Mouse (Mus musculus) thymus, postnatal 36 days (tissue): Measurements from ENCODE around the gene Rpp14.
A peak's percentile ranks its signal among the peaks of the same experiment; 100 is the strongest.

Experiments used
- DNase-seq, 2 experiments: peaks; one replicate each; pipeline ENCODE4 v3.0.0; 2022; ENCODE audit warnings: mixed read lengths in 2 of 2

Gene Rpp14

DNA sequence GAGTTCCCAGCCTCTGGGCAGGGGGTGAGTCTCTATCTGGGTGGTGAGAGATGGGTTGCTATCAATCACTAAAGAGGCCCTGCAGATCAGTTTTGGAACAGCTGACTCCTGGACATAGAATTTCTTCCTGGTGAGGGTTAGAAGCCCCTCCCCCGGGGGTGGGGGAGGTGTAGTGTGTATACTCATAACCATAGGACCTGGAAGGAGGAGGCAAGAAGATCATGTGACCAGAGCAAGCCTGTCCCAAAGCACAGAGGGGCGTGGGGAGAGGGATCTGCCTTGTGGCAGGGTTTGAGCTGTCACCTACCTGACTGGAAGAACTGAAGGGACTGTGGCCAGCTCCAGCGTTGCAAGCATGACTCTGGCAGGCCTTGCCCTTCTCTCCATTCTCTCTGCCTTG is 18.1 kb upstream of the Rpp14 start:
- DNase-seq = no peak

DNA sequence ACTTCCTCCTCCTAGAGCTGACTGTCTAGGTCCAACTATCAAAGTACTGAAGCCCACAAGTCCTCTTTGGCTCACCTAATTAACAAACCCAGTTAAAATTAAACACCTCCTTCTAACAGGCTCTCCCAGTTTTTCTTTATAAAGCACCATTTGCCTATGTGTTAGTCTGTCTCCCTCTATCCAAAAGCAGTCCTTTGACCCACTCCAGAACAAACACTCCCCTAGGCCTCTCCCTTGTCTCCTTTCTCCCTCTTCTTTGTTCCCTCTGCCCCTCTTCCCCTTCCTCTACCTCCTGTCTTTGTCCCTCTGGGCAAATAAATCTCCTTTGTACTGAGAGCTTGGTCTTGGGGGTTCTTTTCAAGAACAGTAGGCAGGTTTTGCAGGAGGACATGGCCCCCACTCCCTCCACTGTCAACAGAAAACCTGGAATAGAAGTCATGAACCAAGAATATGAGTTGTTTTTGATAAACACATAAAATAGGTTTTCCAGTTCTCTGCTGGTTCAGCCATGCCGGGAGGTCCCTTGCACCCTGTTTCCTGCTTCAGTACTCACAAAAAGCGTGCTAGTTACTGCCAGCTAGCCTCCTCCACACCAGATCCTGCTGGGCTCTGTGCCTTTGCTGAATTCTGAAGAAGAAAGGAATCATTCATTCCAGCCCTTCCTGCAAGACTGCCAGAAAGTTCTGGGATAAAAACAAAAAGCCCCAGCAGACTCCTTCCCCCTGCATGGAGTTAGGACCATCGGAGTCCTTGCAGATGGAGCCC is 17.4 kb upstream of the Rpp14 start:
- DNase-seq = no peak

DNA sequence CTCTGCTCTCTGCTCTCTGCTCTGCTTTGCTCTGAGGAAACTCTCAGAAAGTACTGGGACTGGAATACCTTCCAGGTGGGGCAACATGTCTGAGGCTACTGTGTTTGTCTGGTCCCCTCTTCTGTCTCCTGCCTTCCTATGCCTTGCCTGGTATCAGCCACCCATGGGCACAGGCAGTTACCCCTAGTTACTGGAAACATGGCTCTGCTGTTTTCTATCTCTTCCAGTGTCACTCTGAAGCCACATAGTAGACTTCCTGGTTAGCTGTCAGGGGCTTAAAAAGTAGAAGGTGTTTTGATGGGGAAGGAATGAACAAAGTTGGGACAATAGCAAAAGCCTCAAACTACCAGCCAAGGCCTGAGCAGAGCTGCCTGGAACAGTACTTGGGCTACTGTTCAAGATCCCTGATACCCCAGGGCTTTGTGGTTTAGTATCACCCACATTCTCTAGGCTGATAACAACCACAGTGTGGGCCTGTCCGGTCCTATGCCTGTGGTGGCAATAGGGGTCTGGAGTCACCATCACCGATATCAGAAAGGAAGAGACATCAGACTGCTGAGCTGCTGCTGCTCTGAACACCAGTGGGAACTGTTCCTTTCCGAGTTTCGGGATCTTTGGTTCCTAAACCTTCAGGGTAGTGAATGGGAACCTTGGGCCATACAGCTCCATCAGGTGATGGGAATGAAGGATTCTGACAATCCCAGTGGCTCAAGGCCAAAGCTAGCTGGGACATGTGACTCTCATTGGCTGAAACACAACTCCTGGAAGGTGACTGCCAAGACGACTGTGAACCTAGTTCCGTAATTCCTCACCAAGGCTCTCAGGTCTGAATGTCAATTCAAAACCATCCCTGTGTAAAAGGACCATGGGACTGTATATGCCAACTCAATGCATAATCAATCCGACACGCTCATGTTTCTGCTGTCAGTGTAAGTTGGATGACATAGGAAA is 16.1 kb upstream of the Rpp14 start:
- DNase-seq = no peak

DNA sequence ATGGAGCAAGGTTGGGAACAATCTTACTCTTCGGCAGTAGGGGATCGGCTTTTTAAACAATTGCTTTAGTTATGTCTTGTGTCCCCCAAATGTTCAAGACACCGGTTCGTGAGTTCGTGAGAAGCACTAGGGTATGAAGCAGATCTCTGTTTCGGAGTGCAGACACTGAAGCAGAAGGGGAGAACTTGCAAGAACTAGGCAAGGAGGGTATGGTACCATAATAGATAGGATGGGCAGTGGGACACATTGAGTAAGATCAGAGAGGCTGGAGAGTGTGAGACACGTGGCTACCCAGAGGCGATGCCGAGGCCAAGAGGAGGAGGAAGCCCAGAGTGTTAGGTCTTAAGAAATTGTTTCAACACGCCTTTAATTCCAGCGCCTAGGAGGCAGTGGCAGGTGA is 551 bp downstream of the Rpp14 start:
- DNase-seq = peak in 1 of 2 experiments; percentile 12

DNA sequence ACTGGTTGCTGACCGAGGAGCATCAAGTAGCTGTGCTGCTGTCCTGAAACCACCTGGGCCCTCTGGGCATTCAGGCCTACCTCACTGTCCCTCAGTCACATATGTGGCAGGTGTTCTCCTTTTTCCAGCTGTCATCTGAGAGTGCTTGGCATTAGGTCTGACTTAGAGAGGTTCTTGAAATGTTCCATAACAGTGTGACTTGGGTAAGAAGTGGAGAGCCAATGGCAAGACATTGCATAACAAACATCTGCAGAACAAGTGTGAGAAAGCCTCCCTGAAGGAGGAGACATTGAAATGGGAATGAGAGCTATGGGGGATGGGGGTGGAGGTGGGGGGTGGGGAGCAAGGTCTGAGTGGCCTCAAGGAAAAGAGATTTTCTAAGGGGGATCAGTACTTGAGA is 2.8 kb downstream of the Rpp14 start:
- no peak for DNase-seq

DNA sequence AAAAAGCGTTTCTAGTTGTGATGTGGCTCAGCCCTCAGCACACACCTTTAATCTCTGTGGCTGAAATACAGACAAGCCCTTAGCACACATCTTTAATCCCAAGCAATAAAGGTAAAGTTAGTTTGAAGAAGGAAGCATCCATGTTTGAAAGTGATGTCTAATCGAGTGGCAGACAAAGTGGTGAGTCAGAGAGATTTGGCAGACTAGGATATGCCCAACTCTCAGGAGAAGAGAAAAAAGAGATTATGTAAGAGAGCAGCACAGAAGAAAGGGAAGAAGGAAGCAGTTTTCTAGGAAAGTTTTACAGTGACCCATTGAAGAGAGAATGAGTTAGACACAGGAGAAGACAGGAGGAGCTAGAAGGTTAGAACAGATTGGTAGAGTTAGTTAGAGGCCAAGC is 8.8 kb downstream of the Rpp14 start:
- no peak for DNase-seq

DNA sequence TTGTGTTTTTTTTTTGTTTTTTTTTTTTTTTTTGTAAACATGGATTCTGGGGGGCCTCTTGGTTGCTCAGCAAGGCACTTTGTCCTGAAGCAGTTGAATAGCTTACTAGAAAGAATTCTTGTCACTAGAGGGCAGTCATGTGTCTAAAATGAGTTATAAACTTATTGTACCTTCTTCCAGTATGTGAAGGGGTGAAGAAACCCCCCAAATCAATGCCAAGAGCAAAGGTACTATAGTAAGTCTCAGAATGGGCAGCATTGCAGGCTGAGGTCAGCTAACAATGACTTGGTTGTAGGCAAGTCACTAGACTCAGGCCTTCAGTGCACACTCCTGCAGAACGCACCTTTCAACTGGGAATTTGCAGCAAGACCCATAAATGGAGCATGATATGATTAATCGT is 12.4 kb downstream of the Rpp14 start:
- no peak for DNase-seq

DNA sequence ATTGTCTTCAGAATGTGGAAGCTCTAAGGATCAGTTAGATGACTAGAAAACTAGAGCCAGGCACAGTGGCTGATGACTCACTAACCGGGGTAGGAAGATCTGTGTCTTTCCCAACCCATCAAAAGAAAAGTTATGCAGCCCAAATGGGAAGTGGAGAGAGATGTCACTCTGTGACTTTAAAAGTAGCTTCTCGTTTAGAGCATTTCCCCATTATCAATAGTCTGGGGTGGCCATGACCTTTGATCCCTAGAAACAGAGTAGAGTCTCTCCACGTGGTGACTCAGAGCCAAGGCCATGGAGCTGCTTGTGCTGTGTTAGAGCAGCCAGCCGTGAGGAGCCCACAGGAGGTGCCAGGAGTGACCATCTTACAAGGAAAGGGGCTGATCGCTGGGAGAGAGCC is 13.3 kb downstream of the Rpp14 start:
- DNase-seq = no peak

DNA sequence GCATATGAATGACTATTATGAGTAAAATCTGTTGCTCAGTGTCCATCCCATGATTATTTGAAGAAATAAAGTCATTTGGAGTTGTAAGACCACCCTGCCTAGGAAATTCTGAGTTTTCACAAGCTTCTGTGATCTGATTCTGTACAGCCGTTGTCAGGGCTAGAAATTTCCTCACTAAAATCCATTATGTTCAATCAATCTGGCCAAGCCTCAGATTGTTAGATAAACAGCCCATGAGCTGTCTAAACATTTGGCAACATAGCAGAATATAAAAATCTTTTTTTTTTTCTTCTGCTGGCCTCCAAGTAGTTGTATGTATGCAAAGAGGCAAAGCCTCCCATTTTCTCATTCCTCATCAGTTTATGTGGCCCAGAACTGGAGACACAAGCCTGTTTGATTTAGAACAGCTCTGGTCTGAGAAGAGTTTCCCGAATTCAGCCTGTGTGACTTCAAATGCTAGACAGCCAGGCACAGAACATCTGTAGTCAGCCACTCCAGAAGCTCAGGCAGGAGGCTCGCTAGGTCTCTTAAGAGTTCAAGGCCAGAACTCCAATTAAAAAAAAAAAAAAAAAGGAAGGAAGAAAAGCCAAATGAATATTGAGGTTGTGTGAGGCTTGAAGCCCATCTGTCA is 14.9 kb downstream of the Rpp14 start:
- DNase-seq = no peak

DNA sequence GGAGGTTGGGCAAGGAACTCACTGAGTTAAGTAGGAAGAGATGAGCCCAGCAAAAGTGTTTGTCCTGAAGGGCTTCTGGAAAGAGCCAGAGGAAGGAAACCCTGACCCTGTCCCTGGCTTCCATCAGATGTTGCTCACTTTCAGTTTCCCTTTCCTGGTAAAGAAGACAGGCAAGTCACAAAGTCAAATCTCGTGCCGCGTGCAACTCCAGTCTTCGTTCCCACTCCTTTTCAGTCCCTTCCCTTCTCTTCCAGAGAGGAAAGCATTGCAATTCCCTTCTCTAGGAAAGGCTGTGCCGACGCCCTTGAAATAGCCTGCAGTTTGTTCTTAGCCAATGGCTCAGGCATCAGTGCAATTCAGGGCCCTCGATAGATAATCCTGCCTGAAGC is 15.4 kb downstream of the Rpp14 start:
- no peak for DNase-seq

DNA sequence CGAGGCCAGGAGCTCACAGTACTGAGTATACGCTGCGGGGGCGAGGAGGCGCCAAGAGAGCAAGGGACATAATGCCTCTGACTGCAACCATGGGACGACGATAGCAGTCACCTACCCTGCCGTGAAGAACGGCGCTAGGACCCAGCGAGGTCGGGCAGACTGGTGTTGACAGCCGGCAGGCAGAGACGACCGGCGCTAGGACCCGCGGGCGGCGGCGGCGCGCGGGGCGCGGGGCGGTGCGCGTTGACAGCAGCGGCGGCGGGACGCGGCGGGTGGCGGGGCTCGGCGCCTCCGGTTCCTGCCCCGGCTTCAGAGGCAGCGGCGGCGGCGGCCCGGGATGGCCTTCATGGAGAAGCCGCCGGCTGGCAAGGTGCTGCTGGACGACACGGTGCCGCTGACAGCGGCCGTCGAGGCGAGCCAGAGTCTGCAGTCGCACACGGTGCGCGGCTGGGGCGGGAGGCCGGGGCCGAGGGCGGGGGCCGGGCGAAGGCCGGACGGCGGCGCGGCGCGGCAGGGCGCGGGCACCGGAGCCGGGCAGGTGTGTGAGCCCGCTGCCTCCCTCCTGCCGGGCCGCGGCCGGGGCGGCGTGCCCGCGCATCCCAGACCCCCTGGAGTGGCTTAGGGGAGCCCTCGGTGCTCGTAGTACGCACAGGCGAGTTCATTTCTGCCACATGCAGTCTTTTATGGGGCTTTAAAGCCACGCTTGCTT is 18.0 kb downstream of the Rpp14 start, which contains the start of gene Pxk:
Gene Pxk, plus strand, starts transcription at position 234 of the 709 bp plus-strand sequence.
- DNase-seq = peak; percentile 93 to 94

DNA sequence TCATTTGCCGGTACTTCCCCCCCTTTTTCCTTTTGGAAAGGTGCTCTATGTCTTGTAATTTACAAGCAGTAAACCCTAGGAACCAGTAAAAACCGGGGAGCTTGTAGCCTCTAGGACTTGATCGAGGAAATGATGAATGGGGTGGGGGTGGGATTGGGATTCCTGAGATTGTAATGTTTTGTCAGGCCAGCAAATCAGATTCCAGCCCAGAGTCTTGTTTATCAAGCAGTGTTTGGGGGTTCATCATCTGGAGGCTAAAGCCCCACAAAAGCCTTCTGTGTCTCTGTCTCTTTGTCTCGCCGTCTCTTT is 18.5 kb downstream of the Rpp14 start:
- DNase-seq = no peak

DNA sequence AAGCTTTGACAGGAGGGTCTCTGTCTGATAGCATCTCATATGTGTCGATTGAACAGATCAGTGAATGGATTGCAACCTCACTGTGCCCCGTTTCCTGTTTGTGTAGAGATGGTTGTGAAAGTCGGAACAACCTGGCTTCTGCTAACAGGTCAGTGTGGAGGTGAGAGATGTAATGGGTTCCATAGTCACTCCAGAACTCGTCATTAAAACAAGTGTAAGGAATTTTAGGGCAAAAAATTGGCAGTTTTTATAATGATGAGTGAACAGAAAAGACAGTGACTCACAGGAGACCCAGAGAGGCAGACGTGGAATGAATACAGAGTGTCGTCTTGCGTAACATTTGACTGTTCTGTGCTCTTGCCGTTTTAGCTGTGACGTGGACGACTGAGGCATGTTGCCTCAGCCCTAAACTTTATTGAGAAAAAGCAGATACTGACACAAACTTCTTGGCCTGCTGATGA is 19.4 kb downstream of the Rpp14 start:
- DNase-seq = no peak

DNA sequence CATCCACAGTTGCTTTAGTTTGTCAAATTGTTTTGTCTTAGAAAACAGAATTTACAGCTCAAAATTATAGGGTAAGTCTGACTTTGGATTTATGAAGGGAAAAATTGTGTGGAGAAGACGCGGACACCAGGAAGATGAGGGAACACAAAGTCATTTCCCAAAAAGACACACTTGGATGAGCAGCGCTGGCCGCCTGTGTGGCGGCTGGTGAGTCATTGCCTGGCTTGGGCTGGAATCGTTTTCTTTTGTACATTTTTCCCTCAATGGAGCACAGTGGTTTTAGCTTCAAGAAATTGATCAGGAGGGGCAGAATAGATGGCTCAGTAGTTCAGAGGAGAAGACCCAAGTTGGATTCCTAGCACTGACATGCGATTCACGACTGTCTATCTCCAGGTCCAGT is 21.7 kb downstream of the Rpp14 start:
- no peak for DNase-seq

DNA sequence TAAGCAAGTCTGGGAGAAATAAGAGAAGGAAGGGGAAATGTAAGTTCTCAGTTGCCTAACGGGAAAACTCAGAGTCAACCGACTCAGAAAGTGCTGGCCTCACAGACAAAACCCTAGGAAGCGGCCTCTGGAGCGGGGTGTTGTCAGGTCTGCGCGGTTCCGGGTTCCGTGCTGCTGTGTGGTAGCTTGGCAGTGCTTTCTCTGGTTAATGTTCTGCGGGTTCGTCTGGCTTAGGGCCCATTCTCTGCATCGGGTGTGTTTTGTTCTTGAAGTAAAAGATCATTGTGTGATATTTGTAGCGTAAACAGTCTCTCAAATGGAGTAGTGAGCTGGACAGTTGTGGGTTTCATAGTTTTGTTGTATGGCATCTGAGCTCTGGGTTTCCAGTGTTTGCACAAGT is 22.5 kb downstream of the Rpp14 start:
- DNase-seq = no peak

DNA sequence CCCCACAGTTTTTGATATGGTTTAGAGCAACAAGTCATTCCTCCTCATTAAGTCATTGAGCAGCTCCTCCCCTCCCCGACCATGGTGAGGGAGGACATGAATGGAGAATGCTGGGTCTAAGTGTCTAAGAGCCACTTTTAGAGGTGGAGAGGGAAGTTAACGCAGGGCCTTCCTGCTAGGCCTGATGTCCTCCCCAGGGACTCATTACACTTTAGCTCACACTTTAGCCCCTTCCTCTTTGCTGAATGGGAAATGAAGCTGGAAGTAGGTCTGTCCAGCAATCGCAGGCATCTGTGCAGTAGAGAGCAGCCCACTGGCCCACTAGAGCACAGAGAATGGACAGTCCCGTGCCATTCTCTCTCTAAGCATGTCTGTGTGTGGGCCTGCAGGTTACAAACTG is 27.9 kb downstream of the Rpp14 start:
- DNase-seq = no peak

DNA sequence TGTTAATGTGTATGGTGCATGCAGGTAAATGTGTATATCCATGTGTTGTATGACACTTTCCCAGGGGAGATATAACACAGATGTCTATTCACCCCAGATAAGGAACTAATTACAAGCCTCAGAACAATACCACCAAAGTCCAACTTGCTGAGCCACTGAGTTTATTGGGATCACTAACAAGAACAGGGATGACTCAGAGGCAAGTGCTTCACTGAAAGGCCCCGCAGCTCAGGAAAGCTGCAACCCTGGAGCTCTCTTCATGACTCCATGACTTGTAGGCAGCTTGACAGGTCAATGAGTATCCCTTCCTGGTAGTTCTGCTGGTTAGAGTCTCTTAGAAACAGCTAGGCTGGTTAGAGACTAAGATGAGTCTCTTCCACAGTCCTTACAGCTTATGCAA is 28.8 kb downstream of the Rpp14 start:
- no peak for DNase-seq

DNA sequence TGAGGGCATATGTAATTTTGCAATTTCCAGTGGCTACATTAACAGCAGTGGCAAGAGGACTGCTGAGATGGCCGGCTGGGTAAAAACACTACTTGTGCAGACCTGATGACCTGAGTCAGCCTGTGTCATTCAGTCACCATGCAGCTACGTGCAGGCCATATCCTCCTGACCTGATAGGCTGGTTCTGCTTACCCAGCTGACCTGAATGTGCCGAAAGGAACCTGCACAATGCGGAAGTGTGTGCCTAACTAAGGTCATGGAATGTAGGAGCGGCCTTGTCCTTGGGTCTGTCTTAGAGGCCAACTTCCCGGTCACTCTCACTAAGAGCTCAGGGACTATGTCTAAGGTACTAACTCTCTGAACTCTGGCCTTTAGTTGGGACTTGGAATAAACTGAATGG is 31.4 kb downstream of the Rpp14 start:
- no peak for DNase-seq

DNA sequence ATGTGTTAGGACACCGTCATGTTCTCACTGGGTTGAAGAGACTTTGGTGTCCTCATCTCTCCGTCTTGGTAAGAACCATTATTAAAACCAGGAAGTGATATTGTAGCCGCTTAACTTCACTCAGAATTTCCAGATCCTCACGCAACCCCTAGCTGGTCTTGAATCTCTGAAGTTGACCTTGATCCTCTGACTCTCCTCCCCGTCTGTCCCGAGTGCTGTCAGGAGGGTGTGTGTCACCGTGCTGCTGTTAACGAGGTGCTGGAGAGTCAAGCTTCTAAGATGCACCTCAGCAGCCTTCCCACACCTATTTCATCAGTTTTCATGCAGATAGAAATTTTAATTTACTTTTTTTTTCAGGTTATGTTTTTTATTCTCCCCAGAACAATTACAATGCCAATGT is 31.9 kb downstream of the Rpp14 start:
- no peak for DNase-seq

DNA sequence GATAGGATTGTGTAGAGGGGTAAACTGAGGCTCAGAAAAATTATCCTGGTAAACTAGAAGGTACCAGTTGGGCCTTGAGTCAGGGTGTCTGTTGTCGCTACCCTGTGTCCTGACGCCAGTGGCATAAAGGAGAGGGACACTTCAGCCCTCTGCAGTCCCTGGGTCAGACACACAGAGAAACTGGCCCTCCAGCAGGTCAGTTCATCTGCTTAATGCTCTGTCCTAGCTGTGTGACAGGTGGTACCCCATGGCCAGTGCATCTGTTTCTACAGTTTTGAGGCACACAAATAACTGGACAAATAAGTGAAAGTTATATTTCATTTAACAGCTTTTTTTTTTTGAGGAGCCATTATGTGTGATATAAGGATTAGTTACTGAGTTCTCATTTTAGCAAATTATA is 33.4 kb downstream of the Rpp14 start:
- no peak for DNase-seq

DNA sequence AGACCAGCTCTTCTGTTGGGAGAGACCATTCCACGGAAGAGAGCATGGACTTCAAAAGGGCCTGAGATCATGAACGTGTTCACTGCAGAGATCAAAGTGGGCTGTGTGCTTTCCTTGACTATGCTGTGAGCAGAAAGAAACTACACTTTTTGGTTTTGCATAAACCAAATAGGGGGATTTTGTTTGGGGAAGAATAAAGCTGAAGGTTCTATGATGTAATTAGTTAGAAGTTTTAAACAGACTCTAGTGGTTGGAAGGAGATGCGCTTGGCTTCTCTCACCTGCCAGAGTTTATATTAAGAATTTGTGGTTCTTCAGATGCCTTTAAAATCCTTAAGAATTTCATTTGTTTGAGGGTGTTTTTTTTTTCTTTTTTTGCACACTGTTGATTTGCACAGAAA is 34.1 kb downstream of the Rpp14 start:
- no peak for DNase-seq

DNA sequence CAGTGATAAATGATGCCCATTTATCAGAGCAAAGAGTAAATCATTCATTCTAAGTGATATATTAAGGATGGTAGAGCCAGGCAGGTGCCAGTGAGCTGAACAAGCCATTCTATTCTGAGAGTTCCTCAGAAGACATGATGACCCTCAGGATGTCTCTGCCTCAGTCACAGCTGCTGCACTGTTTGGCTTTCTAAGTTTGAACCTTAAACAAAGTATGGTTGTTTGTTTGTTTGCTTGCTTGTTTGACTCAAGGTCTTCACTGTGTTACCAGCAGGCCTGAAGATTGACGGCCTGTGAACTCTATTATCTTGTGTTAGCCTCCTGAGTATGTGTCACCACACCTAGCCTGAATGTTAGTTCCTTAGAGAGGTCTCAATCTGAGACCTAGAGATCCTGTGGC is 34.6 kb downstream of the Rpp14 start:
- no peak for DNase-seq

DNA sequence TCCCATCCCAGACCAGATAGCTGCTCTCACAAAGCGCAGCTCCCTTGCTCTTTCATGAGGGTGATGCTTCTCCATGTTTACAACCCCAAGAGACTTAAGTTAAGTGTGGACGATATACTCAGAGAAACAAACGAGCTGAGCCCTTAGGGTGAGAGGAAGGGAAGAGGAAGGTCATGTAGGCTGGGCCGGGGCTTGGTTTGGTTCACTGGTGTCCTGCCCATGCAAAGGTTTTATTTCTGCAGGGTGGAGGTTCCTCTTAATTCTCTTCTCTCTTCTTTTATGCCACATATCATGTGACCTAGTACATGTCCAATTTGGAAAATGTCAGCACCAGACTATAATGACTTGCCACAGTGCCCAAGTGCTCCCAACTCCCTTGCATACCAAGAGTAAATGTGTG is 35.6 kb downstream of the Rpp14 start:
- no peak for DNase-seq
